Mouse (Mus musculus) midbrain, embryonic 11.5 days (tissue): Measurements from ENCODE around the gene Ppef1. TPM values are rescaled to one million over a fixed set of nuclear protein-coding genes. Genes with fewer than 3 reads are reported as not detected.

Source experiments
- ATAC-seq: fragments of 200-750 bp; cut with Nextera tagmentation; 2 replicates; pipeline ENCODE4 v1.8.0; 2017; ENCODE audit warnings: moderate TSS enrichment, moderate library complexity; ENCODE audit not compliant: low FRiP score
- DNase-seq: peaks from one replicate; pipeline ENCODE4 v3.0.0; 2015; ENCODE audit warnings: low spot score; ENCODE audit errors: missing footprints
- H3K27ac ChIP-seq: fragments of 300-500 bp; sonication (generic); 2 replicates; pipeline ENCODE4 v1.5.1; 2014; ENCODE audit warnings: low read depth, low read length
- H3K27me3 ChIP-seq: fragments of 300-500 bp; sonication (generic); 2 replicates; pipeline ENCODE4 v1.6.1; 2014; ENCODE audit warnings: mild to moderate bottlenecking, low read length, moderate library complexity, mixed read lengths; ENCODE audit not compliant: control insufficient read depth, insufficient read depth
- H3K36me3 ChIP-seq: fragments of 300-500 bp; sonication (generic); 2 replicates; pipeline ENCODE4 v1.6.1; 2014; ENCODE audit warnings: mild to moderate bottlenecking, low read length, moderate library complexity, mixed read lengths; ENCODE audit not compliant: control insufficient read depth, insufficient read depth
- H3K4me1 ChIP-seq: fragments of 300-500 bp; sonication (generic); 2 replicates; pipeline ENCODE4 v1.6.1; 2014; ENCODE audit warnings: low read length; ENCODE audit not compliant: control insufficient read depth, insufficient read depth
- H3K4me2 ChIP-seq: fragments of 300-500 bp; sonication (generic); 2 replicates; pipeline ENCODE4 v1.6.1; 2014; ENCODE audit warnings: mild to moderate bottlenecking, moderate library complexity
- H3K4me3 ChIP-seq: fragments of 300-500 bp; sonication (generic); 2 replicates; pipeline ENCODE4 v1.5.1; 2014; ENCODE audit warnings: low read depth, low read length
- H3K9ac ChIP-seq: fragments of 300-500 bp; sonication (generic); 2 replicates; pipeline ENCODE4 v1.6.1; 2014; ENCODE audit warnings: low read length
- H3K9me3 ChIP-seq: fragments of 300-500 bp; sonication (generic); 2 replicates; pipeline ENCODE4 v1.6.1; 2016; ENCODE audit warnings: low read length; ENCODE audit not compliant: control insufficient read depth
- WGBS: fragments of 180-500 bp; shearing (Covaris S2); extraction: QIAGEN DNeasy Blood & Tissue Kit; methylation state at CpG from one replicate; pipeline ENCODE4 v1.1.7; 2014; 5-methylcytosine and 5-hydroxymethylcytosine counted together
- polyA plus RNA-seq: library from polyadenylated mRNA; unstranded; fragments of >200 nt; fragmentation: Nextera tagmentation; extraction: Ambion mirVana; gene quantifications from 2 replicates; pipeline ENCODE4 v1.2.1, GENCODE M21; 2014

The Ppef1 gene
- polyA plus RNA-seq, 1 experiment from 2014 or later, result 0.56 TPM

- H3K27me3 ChIP-seq, result no peaks in the 10 kb centered on the region; the same call in 1 of the 2 replicates
- H3K9ac ChIP-seq, result no peak overlapping the region
- DNase-seq (no peak), ATAC-seq (no peak)
- no peak overlapping the region for H3K27ac ChIP-seq
- H3K9me3 ChIP-seq, result no peaks in the 10 kb centered on the region
- no peaks in the 10 kb centered on the region for H3K4me1 ChIP-seq
- H3K4me2 ChIP-seq, result no peak overlapping the region
- H3K36me3 ChIP-seq, result no peaks in the 10 kb centered on the region
- 86% methylated on average over 1 of the region's 1 CpGs for WGBS
- H3K4me3 ChIP-seq, result no peak overlapping the region
These were observed 9.8 kb upstream of the Ppef1 start for GRCm38 (mm10) chrX:160745399-160745798.

DNA sequence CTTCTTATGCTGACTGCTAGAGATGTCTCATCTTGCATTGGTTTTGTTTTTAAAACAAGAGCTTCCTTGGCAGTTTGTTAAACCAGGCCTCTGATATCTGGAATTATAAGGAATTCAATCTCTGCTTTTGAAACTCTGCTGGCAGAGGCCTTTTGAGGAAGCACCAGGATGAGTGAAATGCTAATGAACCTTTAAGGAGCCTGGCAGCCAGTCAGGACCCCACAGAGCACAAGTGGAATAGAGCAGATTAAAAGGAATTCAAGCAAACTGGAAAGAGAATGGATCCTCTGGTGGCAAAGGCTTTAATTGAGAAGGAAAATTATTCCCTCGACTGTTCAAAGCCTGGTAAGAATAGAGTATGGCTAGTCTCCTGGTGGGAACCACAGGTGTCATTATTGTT, 36.4 kb downstream of the Ppef1 start:
- WGBS, result 11% methylated on average over 1 of the region's 1 CpGs
- no peak overlapping the region for H3K9ac ChIP-seq
- H3K4me3 ChIP-seq, result no peak overlapping the region
- H3K4me1 ChIP-seq, result no peaks in the 10 kb centered on the region
- no peaks in the 10 kb centered on the region for H3K9me3 ChIP-seq
- H3K4me2 ChIP-seq, result no peak overlapping the region
- DNase-seq (no peak), ATAC-seq (no peak)
- peaks cover 17% of the 10 kb centered on the region for H3K27me3 ChIP-seq
- no peak overlapping the region for H3K27ac ChIP-seq
- no peaks in the 10 kb centered on the region for H3K36me3 ChIP-seq

GRCm38 (mm10) chrX:160691559-160691958, 44.0 kb downstream of the Ppef1 start:
- Histone ChIP-seq H3K4me1 (no peaks in the 10 kb centered on the region), H3K9ac (no peak overlapping the region), H3K4me3 (no peak overlapping the region), H3K36me3 (no peaks in the 10 kb centered on the region), H3K9me3 (no peaks in the 10 kb centered on the region), H3K27me3 (peaks cover 8% of the 10 kb centered on the region), H3K27ac (no peak overlapping the region), H3K4me2 (no peak overlapping the region)
- 98% methylated on average over 3 of the region's 3 CpGs for WGBS
- DNase-seq, result peak; percentile 53
- ATAC-seq, result no peak

GRCm38 (mm10) chrX:160690094-160690493, 45.5 kb downstream of the Ppef1 start:
- Histone ChIP-seq H3K4me2 (no peak overlapping the region), H3K27ac (no peak overlapping the region), H3K4me3 (no peak overlapping the region), H3K4me1 (no peaks in the 10 kb centered on the region), H3K27me3 (peaks cover 4% of the 10 kb centered on the region), H3K9me3 (no peaks in the 10 kb centered on the region), H3K36me3 (no peaks in the 10 kb centered on the region), H3K9ac (no peak overlapping the region)
- 89% methylated on average over 2 of the region's 2 CpGs for WGBS
- ATAC-seq, result no peak
- DNase-seq, result no peak

- H3K4me2 ChIP-seq, result no peak overlapping the region
- no peak for DNase-seq
- H3K36me3 ChIP-seq, result no peaks in the 10 kb centered on the region
- 88% methylated on average over 1 of the region's 1 CpGs for whole genome bisulfite sequencing
- peaks cover 2% of the 10 kb centered on the region for H3K27me3 ChIP-seq
- H3K4me3 ChIP-seq, result no peak overlapping the region
- no peak overlapping the region for H3K9ac ChIP-seq
- no peaks in the 10 kb centered on the region for H3K4me1 ChIP-seq
- H3K27ac ChIP-seq, result no peak overlapping the region
- no peak for ATAC-seq
- no peaks in the 10 kb centered on the region for H3K9me3 ChIP-seq
These were observed 65.6 kb downstream of the Ppef1 start for GRCm38 (mm10) chrX:160669992-160670391.

DNA sequence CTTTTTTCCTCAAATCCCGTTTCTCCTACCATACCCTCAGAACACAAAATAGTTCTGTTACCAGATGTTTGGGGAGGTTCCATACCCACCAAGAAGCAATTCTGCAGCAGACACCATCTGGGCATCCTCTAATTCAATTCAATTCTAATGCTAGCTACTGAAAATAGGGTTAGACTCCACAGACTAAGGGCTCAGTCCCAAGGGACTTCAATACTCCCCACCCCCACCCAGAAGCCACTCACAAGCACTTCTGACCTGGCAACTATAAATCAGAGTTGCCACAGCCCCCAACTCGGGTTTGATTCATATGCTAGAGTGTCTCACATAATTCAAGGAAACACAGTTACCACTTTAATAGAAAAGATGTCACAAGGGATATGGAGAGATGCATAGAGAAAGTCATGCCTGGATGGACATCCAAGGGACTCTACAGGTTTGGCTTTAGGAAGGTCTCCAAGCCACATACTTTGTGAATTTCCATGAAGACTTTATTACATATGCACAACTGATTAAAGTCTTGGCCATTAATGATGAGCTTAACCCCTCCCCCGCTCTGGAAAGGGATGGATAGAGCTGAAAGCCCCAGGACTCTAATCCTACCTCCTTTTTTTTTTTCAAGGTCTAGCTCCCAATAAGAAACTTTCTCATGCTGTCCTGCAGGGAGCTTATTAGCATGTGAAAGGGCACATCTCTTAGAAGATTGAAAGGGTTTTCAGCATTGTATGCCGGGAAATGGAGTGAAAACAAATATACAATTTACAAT, 124.5 kb downstream of the Ppef1 start:
- no peaks in the 10 kb centered on the region for H3K9me3 ChIP-seq
- peak; percentile 90 for DNase-seq
- peak; percentile 89 for ATAC-seq
- H3K4me1 ChIP-seq, result no peaks in the 10 kb centered on the region
- H3K36me3 ChIP-seq, result no peaks in the 10 kb centered on the region
- no peaks in the 10 kb centered on the region for H3K27me3 ChIP-seq
- H3K4me2 ChIP-seq, result no peak overlapping the region
- no peak overlapping the region for H3K9ac ChIP-seq
- H3K27ac ChIP-seq, result 0 out of 2 replicates have a peak overlapping the region, but pooled peaks have one; percentile 30
- 30% methylated on average over 4 of the region's 4 CpGs for WGBS
- H3K4me3 ChIP-seq, result no peak overlapping the region

DNA sequence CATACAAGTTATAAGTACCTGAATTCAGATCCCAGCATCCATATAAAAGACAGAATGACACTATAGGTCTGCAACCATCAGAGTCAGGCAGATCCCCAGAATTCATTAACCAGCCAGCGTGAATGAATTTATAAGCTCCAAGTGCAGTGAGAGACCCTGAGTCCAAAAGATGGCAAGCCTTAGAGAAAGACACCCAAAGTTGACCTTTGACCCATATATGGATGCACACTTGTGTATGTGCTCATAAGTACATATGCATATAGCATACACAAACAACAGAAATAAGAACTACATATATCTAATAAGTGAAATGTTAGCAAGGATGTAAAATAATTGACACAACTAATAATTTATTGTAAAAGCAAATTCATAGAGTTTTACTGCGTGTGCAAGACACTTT, 125.1 kb downstream of the Ppef1 start:
- no peaks in the 10 kb centered on the region for H3K4me1 ChIP-seq
- H3K36me3 ChIP-seq, result no peaks in the 10 kb centered on the region
- no peak overlapping the region for H3K4me3 ChIP-seq
- no peaks in the 10 kb centered on the region for H3K27me3 ChIP-seq
- no peak overlapping the region; the same call in 1 of the 2 replicates for H3K27ac ChIP-seq
- DNase-seq (no peak), ATAC-seq (peak; percentile 57)
- no peaks in the 10 kb centered on the region for H3K9me3 ChIP-seq
- H3K4me2 ChIP-seq, result no peak overlapping the region
- WGBS, result 42% methylated on average over 2 of the region's 2 CpGs
- no peak overlapping the region for H3K9ac ChIP-seq

- ATAC-seq, result no peak
- Histone ChIP-seq H3K9ac (no peak overlapping the region), H3K4me3 (no peak overlapping the region), H3K27me3 (no peaks in the 10 kb centered on the region), H3K9me3 (no peaks in the 10 kb centered on the region), H3K4me2 (no peak overlapping the region), H3K27ac (no peak overlapping the region), H3K36me3 (no peaks in the 10 kb centered on the region), H3K4me1 (no peaks in the 10 kb centered on the region)
- DNase-seq, result no peak
- WGBS, result 37% methylated on average over 3 of the region's 3 CpGs
These were observed 125.7 kb downstream of the Ppef1 start for GRCm38 (mm10) chrX:160609849-160610248.

DNA sequence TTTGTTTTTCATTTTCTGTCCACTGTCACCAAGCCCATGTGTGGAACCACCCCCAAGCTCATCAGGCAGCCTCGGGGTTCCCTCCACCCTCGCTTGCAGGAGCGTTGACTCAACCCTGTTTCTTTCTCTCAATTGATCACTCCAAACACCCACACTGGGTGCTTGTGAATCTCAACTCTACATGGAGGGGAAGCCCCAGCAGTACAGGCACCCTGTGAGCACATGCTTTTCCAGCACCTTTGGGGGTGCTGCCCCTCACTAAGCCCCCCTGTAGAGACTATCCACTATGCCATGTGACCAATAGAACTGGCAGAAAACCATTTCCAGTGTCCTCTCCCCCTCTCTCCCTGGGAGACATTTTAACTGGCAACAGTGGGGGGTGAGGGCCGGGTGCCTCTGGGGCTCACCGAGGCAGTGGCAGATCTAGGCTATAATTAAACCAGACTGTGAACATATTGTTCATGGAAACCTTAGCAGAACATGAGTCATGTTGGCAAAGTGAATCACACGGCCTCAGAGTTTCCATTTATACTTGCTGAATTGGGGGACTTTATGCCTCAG, 131.5 kb downstream of the Ppef1 start:
- DNase-seq, result no peak
- Histone ChIP-seq H3K9ac (no peak overlapping the region), H3K36me3 (no peaks in the 10 kb centered on the region), H3K4me2 (no peak overlapping the region), H3K9me3 (no peaks in the 10 kb centered on the region), H3K4me3 (no peak overlapping the region), H3K27ac (no peak overlapping the region), H3K27me3 (peaks cover 10% of the 10 kb centered on the region), H3K4me1 (peaks cover 8% of the 10 kb centered on the region)
- no peak for ATAC-seq
- 54% methylated on average over 6 of the region's 6 CpGs for WGBS
